ENCODE assay signal across 14 mouse cellular contexts in the genomic region with DNA sequence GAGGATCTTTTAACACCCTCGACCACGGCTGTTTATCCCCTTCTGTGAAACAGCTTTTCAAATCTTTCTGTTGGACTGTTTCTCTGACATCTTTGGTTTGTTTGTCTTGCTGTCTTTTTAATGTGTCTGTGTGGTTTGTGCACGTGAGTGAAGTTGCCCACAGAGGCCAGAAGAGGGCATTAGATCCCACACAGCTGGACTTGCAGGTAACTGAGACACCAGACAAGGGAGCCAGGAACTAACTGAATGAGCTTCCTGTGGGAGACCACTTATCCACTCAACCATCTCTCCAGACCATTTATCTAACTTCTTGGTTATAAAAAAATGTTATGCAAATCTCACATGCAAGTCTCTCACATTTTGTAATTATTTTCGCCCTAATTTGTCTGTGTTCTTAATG. TPM values are rescaled to one million over a fixed set of nuclear protein-coding genes. Genes with fewer than 3 reads are reported as not detected.
DNase-seq lines count a peak whose midpoint lies in the region; ATAC-seq and TF ChIP-seq lines count a peak whose summit lies in the region.
"Had no signal": no experiment of that assay in that cellular context is flagged by ENCODE, and none has a peak within 500 bp of the region (broad histone marks: within the 10 kb centered on the region; RNA-seq: fewer than 3 reads in every experiment).

No protein-coding gene starts in this region.

- TF ChIP-seq CTCF in gastrocnemius, adult 2 months (IDR thresholded peaks at IDR 0.05) = peak; percentile 43
- TF ChIP-seq CTCF in kidney, adult 2 months (conservative IDR thresholded peaks at IDR 0.05; ENCODE audit: insufficient read depth, insufficient read length, low read depth, low read length) = peak; percentile 28; the same call in 1 of the 2 replicates
- TF ChIP-seq CTCF in midbrain, postnatal 0 days (IDR thresholded peaks at IDR 0.05) = 0 out of 2 replicates have a peak, but pooled peaks have one; percentile 7
- TF ChIP-seq CTCF in stomach, postnatal 0 days (IDR thresholded peaks at IDR 0.05; ENCODE audit: low read depth) = 0 out of 2 replicates have a peak, but pooled peaks have one; percentile 12

- no peaks in the 10 kb centered on the region for H3K9me3 ChIP-seq in midbrain, postnatal 0 days (ENCODE audit: low read length)
- no peaks in the 10 kb centered on the region for H3K9me3 ChIP-seq in midbrain, embryonic 15.5 days
- no peaks in the 10 kb centered on the region for H3K9me3 ChIP-seq in stomach, postnatal 0 days (ENCODE audit: control insufficient read depth, low read length)
- H3K9me3 ChIP-seq: embryonic facial prominence, embryonic 15.5 days; forebrain, embryonic 12.5 days had no signal

- 79% methylated on average over 4 of the region's 4 CpGs for WGBS in kidney, adult 2 months
- WGBS in midbrain, postnatal 0 days = 90% methylated on average over 4 of the region's 4 CpGs
- WGBS in midbrain, embryonic 15.5 days = 84% methylated on average over 4 of the region's 4 CpGs
- 84% methylated on average over 4 of the region's 4 CpGs for WGBS in stomach, postnatal 0 days

- no peak for TF ChIP-seq POLR2A in kidney, adult 2 months (IDR thresholded peaks at IDR 0.05; ENCODE audit: low read depth, low read length)

- no peak for ATAC-seq in midbrain, postnatal 0 days (ENCODE audit: low FRiP score)
- no peak for ATAC-seq in midbrain, embryonic 15.5 days (replicated peaks)
- ATAC-seq in stomach, postnatal 0 days (ENCODE audit: low FRiP score, low TSS enrichment) = no peak
- no peak for ATAC-seq in frontal cortex, adult (ENCODE audit: low TSS enrichment)
- ATAC-seq: inflammation-experienced regulatory T-cells, adult 6 months had no signal

- DNase-seq in gastrocnemius, adult 2 months = no peak
- DNase-seq in gastrocnemius, postnatal 36 days = no peak
- no peak for DNase-seq in kidney, adult 2 months
- DNase-seq in kidney, adult 8-10 months = no peak
- DNase-seq in midbrain, postnatal 0 days (ENCODE audit: low spot score) = no peak
- DNase-seq in stomach, postnatal 0 days (ENCODE audit: low spot score) = no peak
- DNase-seq: B cell, adult 2 months; cerebellum, adult 18-20 months; right cerebral cortex, adult 18-20 months had no signal

- intact Hi-C loops in gastrocnemius, adult 2 months (cut with DNase I) = no loop called here
- intact Hi-C loops in gastrocnemius, postnatal 36 days (cut with DNase I) = no loop called here

- H3K36me3 ChIP-seq in kidney, adult 2 months (ENCODE audit: control insufficient read depth, insufficient read depth, low read length) = no peaks in the 10 kb centered on the region
- H3K36me3 ChIP-seq in midbrain, postnatal 0 days (ENCODE audit: insufficient read depth, low read length) = no peaks in the 10 kb centered on the region
- no peaks in the 10 kb centered on the region for H3K36me3 ChIP-seq in midbrain, embryonic 15.5 days (replicated peaks)
- H3K36me3 ChIP-seq in stomach, postnatal 0 days (ENCODE audit: control insufficient read depth, insufficient read depth, low read length) = no peaks in the 10 kb centered on the region

- no peak overlapping the region for H3K9ac ChIP-seq in midbrain, postnatal 0 days (replicated peaks; ENCODE audit: low read length, poor library complexity, severe bottlenecking)
- H3K9ac ChIP-seq in midbrain, embryonic 15.5 days = no peak overlapping the region
- H3K9ac ChIP-seq in stomach, postnatal 0 days (ENCODE audit: low read length) = no peak overlapping the region
- H3K9ac ChIP-seq: embryonic facial prominence, embryonic 15.5 days; forebrain, embryonic 12.5 days had no signal

- peak overlapping the region; percentile 93 for H3K27ac ChIP-seq in gastrocnemius, adult 2 months
- no peak overlapping the region for H3K27ac ChIP-seq in kidney, adult 2 months (ENCODE audit: insufficient read depth, low read depth, low read length)
- H3K27ac ChIP-seq in midbrain, postnatal 0 days (ENCODE audit: low read depth, low read length) = no peak overlapping the region
- no peak overlapping the region for H3K27ac ChIP-seq in midbrain, embryonic 15.5 days
- H3K27ac ChIP-seq in stomach, postnatal 0 days (replicated peaks) = no peak overlapping the region
- H3K27ac ChIP-seq: embryonic facial prominence, embryonic 15.5 days; forebrain, embryonic 12.5 days had no signal

- H3K27me3 ChIP-seq in kidney, adult 2 months (replicated peaks; ENCODE audit: control insufficient read depth, insufficient read depth, low read length) = no peaks in the 10 kb centered on the region
- no peaks in the 10 kb centered on the region for H3K27me3 ChIP-seq in midbrain, postnatal 0 days (ENCODE audit: insufficient read depth, low read length)
- no peaks in the 10 kb centered on the region for H3K27me3 ChIP-seq in midbrain, embryonic 15.5 days (replicated peaks)
- H3K27me3 ChIP-seq in stomach, postnatal 0 days (ENCODE audit: control insufficient read depth, insufficient read depth, low read length) = no peaks in the 10 kb centered on the region
- H3K27me3 ChIP-seq: embryonic facial prominence, embryonic 15.5 days; forebrain, embryonic 12.5 days had no signal

- H3K4me1 ChIP-seq in kidney, adult 2 months (ENCODE audit: control insufficient read depth, insufficient read depth, low read length) = peaks cover 21% of the 10 kb centered on the region; the same call in 1 of the 2 replicates
- H3K4me1 ChIP-seq in midbrain, postnatal 0 days (ENCODE audit: insufficient read depth, low read length) = no peaks in the 10 kb centered on the region
- peaks cover 3% of the 10 kb centered on the region; the same call in 1 of the 2 replicates for H3K4me1 ChIP-seq in midbrain, embryonic 15.5 days
- peaks cover 1% of the 10 kb centered on the region; the same call in 1 of the 2 replicates for H3K4me1 ChIP-seq in stomach, postnatal 0 days (replicated peaks; ENCODE audit: control insufficient read depth, insufficient read depth)
- H3K4me1 ChIP-seq: forebrain, embryonic 12.5 days had no signal

- no peak overlapping the region for H3K4me2 ChIP-seq in midbrain, postnatal 0 days (ENCODE audit: low read depth, low read length, poor library complexity, severe bottlenecking)
- H3K4me2 ChIP-seq in midbrain, embryonic 15.5 days = no peak overlapping the region
- H3K4me2 ChIP-seq in stomach, postnatal 0 days (replicated peaks; ENCODE audit: low read depth) = no peak overlapping the region
- H3K4me2 ChIP-seq: embryonic facial prominence, embryonic 15.5 days; forebrain, embryonic 12.5 days had no signal

- TF ChIP-seq EP300 in stomach, postnatal 0 days (optimal IDR thresholded peaks at IDR 0.05) = no peak

- H3K4me3 ChIP-seq in gastrocnemius, adult 2 months = no peak overlapping the region
- no peak overlapping the region for H3K4me3 ChIP-seq in kidney, adult 2 months (ENCODE audit: insufficient read depth, low read depth, low read length)
- no peak overlapping the region for H3K4me3 ChIP-seq in midbrain, postnatal 0 days (ENCODE audit: low read depth, low read length)
- no peak overlapping the region for H3K4me3 ChIP-seq in midbrain, embryonic 15.5 days
- no peak overlapping the region for H3K4me3 ChIP-seq in stomach, postnatal 0 days (ENCODE audit: low read depth, low read length)
- H3K4me3 ChIP-seq: embryonic facial prominence, embryonic 15.5 days; forebrain, embryonic 12.5 days had no signal

RNA-seq across cellular contexts. Expression of gene Egln1, which starts 18.5 kb away (rescaled TPM):
- total RNA-seq in gastrocnemius, adult 2 months (2021) = 100 to 1,000 TPM; 159 to 192 TPM
- total RNA-seq in gastrocnemius, postnatal 36 days (2021) = 100 to 1,000 TPM; 140 to 151 TPM
- 35.8 and 38.8 TPM in 2 replicates for polyA plus RNA-seq in kidney, adult 2 months (2012; rRNA removed)
- 42.1 and 52.7 TPM in 2 replicates for total RNA-seq in midbrain, postnatal 0 days (2014; rRNA removed)
- polyA plus RNA-seq in midbrain, postnatal 0 days (2015; fragmentation: Nextera tagmentation; extraction: Ambion mirVana) = 12.9 and 13.6 TPM in 2 replicates
- 17.8 and 18.1 TPM in 2 replicates for polyA plus RNA-seq in midbrain, embryonic 15.5 days (2015; fragmentation: Nextera tagmentation; extraction: Ambion mirVana)
- polyA plus RNA-seq in stomach, postnatal 0 days (2015; fragmentation: Nextera tagmentation; extraction: Ambion mirVana) = 7.1 and 7.5 TPM in 2 replicates

RNA-seq across cellular contexts. Expression of gene Sprtn, which starts 33.0 kb away (rescaled TPM):
- total RNA-seq in gastrocnemius, adult 2 months (2021) = 1 to 10 TPM; 6.7 to 7.5 TPM
- 1 to 10 TPM; 5.0 to 6.9 TPM for total RNA-seq in gastrocnemius, postnatal 36 days (2021)
- 8.3 and 9.5 TPM in 2 replicates for polyA plus RNA-seq in kidney, adult 2 months (2012; rRNA removed)
- total RNA-seq in midbrain, postnatal 0 days (2014; rRNA removed) = 13.9 and 17.1 TPM in 2 replicates
- polyA plus RNA-seq in midbrain, postnatal 0 days (2015; fragmentation: Nextera tagmentation; extraction: Ambion mirVana) = 6.0 and 6.1 TPM in 2 replicates
- 10.4 and 10.7 TPM in 2 replicates for polyA plus RNA-seq in midbrain, embryonic 15.5 days (2015; fragmentation: Nextera tagmentation; extraction: Ambion mirVana)
- 4.9 and 5.0 TPM in 2 replicates for polyA plus RNA-seq in stomach, postnatal 0 days (2015; fragmentation: Nextera tagmentation; extraction: Ambion mirVana)

RNA-seq across cellular contexts. Expression of gene Exoc8, which starts 33.1 kb away (rescaled TPM):
- 1 to 10 TPM; 7.6 to 7.8 TPM for total RNA-seq in gastrocnemius, adult 2 months (2021)
- 1 to 10 TPM; 6.3 to 8.0 TPM for total RNA-seq in gastrocnemius, postnatal 36 days (2021)
- 8.2 and 8.4 TPM in 2 replicates for polyA plus RNA-seq in kidney, adult 2 months (2012; rRNA removed)
- total RNA-seq in midbrain, postnatal 0 days (2014; rRNA removed) = 33.6 and 34.4 TPM in 2 replicates
- polyA plus RNA-seq in midbrain, postnatal 0 days (2015; fragmentation: Nextera tagmentation; extraction: Ambion mirVana) = 10.5 and 10.7 TPM in 2 replicates
- 15.5 and 16.3 TPM in 2 replicates for polyA plus RNA-seq in midbrain, embryonic 15.5 days (2015; fragmentation: Nextera tagmentation; extraction: Ambion mirVana)
- 4.9 and 5.9 TPM in 2 replicates for polyA plus RNA-seq in stomach, postnatal 0 days (2015; fragmentation: Nextera tagmentation; extraction: Ambion mirVana)
